Mouse (Mus musculus): ENCODE measurements around the gene Rinl. TPM values are rescaled to one million over a fixed set of nuclear protein-coding genes. Genes with fewer than 3 reads are reported as not detected.

Gene Rinl
- polyA plus RNA-seq, 1 experiment, result 0.12 TPM

GRCm38 (mm10) chr7:28780067-28780658 is 8.6 kb upstream of the Rinl start:
- H3K27me3 ChIP-seq (ENCODE audit: control insufficient read depth, insufficient read depth, insufficient read length), result no peaks in the 10 kb centered on the region
- H3K79me2 ChIP-seq (ENCODE audit: control insufficient read depth, insufficient read depth), result no peaks in the 10 kb centered on the region
- H3K4me3 ChIP-seq, result no peak overlapping the region
- no peak overlapping the region for H3K4me2 ChIP-seq (ENCODE audit: low read depth)
- TF ChIP-seq CEBPB (IDR thresholded peaks at IDR 0.05; ENCODE audit: insufficient read depth, poor library complexity, severe bottlenecking), result no peak
- no peak for TF ChIP-seq USF1 (IDR thresholded peaks at IDR 0.05; ENCODE audit: low read depth)
- no peak for TF ChIP-seq REST (IDR thresholded peaks at IDR 0.05; ENCODE audit: insufficient read depth, insufficient read length)
- TF ChIP-seq MYOD1 (IDR thresholded peaks at IDR 0.05; ENCODE audit: control insufficient read depth in 1 of 3, insufficient read length in 2 of 3, low read depth in 2 of 3), result peak in 2 of 3 experiments; percentile 43 to 83
- no peak for TF ChIP-seq E2F4 (IDR thresholded peaks at IDR 0.05; ENCODE audit: insufficient read depth)
- no peak for TF ChIP-seq POLR2A (IDR thresholded peaks at IDR 0.05; ENCODE audit: insufficient read length, low read depth)
- no peak for TF ChIP-seq SRF (IDR thresholded peaks at IDR 0.05; ENCODE audit: control insufficient read depth, insufficient read length, low read depth)
- TF ChIP-seq TCF3 (IDR thresholded peaks at IDR 0.05; ENCODE audit: insufficient read length, low read depth), result no peak
- TF ChIP-seq MAX (IDR thresholded peaks at IDR 0.05; ENCODE audit: low read depth), result no peak
- TF ChIP-seq TCF12 (IDR thresholded peaks at IDR 0.05; ENCODE audit: insufficient read depth, poor library complexity, severe bottlenecking), result no peak
- no peak for TF ChIP-seq POLR2AphosphoS2 (IDR thresholded peaks at IDR 0.05; ENCODE audit: insufficient read length, low read depth)
- TF ChIP-seq MYOG (IDR thresholded peaks at IDR 0.05; ENCODE audit: control insufficient read depth in 1 of 3, insufficient read depth in 1 of 3, insufficient read length in 2 of 3, low read depth in 2 of 3), result peak in 2 of 3 experiments; percentile 15 to 56
- no peak overlapping the region for H3ac ChIP-seq (ENCODE audit: control insufficient read depth, insufficient read length)
- H3K36me3 ChIP-seq (ENCODE audit: control insufficient read depth, insufficient read depth), result peaks cover 8% of the 10 kb centered on the region

- H3K4me3 ChIP-seq, result no peak overlapping the region
- TF ChIP-seq POLR2AphosphoS2 (IDR thresholded peaks at IDR 0.05; ENCODE audit: insufficient read length, low read depth), result no peak
- no peak for TF ChIP-seq REST (IDR thresholded peaks at IDR 0.05; ENCODE audit: insufficient read depth, insufficient read length)
- TF ChIP-seq USF1 (IDR thresholded peaks at IDR 0.05; ENCODE audit: low read depth), result no peak
- no peak for TF ChIP-seq TCF3 (IDR thresholded peaks at IDR 0.05; ENCODE audit: insufficient read length, low read depth)
- TF ChIP-seq MYOG (IDR thresholded peaks at IDR 0.05; ENCODE audit: control insufficient read depth in 1 of 3, insufficient read depth in 1 of 3, insufficient read length in 2 of 3, low read depth in 2 of 3), result no peak
- TF ChIP-seq SRF (IDR thresholded peaks at IDR 0.05; ENCODE audit: control insufficient read depth, insufficient read length, low read depth), result no peak
- no peak for TF ChIP-seq TCF12 (IDR thresholded peaks at IDR 0.05; ENCODE audit: insufficient read depth, poor library complexity, severe bottlenecking)
- TF ChIP-seq MYOD1 (IDR thresholded peaks at IDR 0.05; ENCODE audit: control insufficient read depth in 1 of 3, insufficient read length in 2 of 3, low read depth in 2 of 3), result no peak
- TF ChIP-seq E2F4 (IDR thresholded peaks at IDR 0.05; ENCODE audit: insufficient read depth), result no peak
- no peak for TF ChIP-seq POLR2A (IDR thresholded peaks at IDR 0.05; ENCODE audit: insufficient read length, low read depth)
- no peak for TF ChIP-seq MAX (IDR thresholded peaks at IDR 0.05; ENCODE audit: low read depth)
- TF ChIP-seq CEBPB (IDR thresholded peaks at IDR 0.05; ENCODE audit: insufficient read depth, poor library complexity, severe bottlenecking), result no peak
These were observed 7.9 kb upstream of the Rinl start for GRCm38 (mm10) chr7:28780857-28781256.

GRCm38 (mm10) chr7:28781261-28781663 is 7.5 kb upstream of the Rinl start:
- Histone ChIP-seq H3K4me3 (no peak overlapping the region), H3K4me2 (ENCODE audit: low read depth) (no peak overlapping the region)

More at GRCm38 (mm10) chr7:28780857-28781256, 7.9 kb upstream of the Rinl start:
- H3K36me3 ChIP-seq (ENCODE audit: control insufficient read depth, insufficient read depth), result peaks cover 8% of the 10 kb centered on the region
- no peaks in the 10 kb centered on the region for H3K79me2 ChIP-seq (ENCODE audit: control insufficient read depth, insufficient read depth)
- H3K4me2 ChIP-seq (ENCODE audit: low read depth), result no peak overlapping the region
- no peak overlapping the region for H3ac ChIP-seq (ENCODE audit: control insufficient read depth, insufficient read length)
- H3K27me3 ChIP-seq (ENCODE audit: control insufficient read depth, insufficient read depth, insufficient read length), result no peaks in the 10 kb centered on the region

GRCm38 (mm10) chr7:28785161-28785560 is 3.6 kb upstream of the Rinl start:
- TF ChIP-seq USF1 (IDR thresholded peaks at IDR 0.05; ENCODE audit: low read depth) (no peak), CEBPB (IDR thresholded peaks at IDR 0.05; ENCODE audit: insufficient read depth, poor library complexity, severe bottlenecking) (no peak), E2F4 (IDR thresholded peaks at IDR 0.05; ENCODE audit: insufficient read depth) (no peak), MYOG (IDR thresholded peaks at IDR 0.05; ENCODE audit: control insufficient read depth in 1 of 3, insufficient read depth in 1 of 3, insufficient read length in 2 of 3, low read depth in 2 of 3) (no peak), REST (IDR thresholded peaks at IDR 0.05; ENCODE audit: insufficient read depth, insufficient read length) (no peak), TCF3 (IDR thresholded peaks at IDR 0.05; ENCODE audit: insufficient read length, low read depth) (no peak), POLR2AphosphoS2 (IDR thresholded peaks at IDR 0.05; ENCODE audit: insufficient read length, low read depth) (no peak), TCF12 (IDR thresholded peaks at IDR 0.05; ENCODE audit: insufficient read depth, poor library complexity, severe bottlenecking) (no peak), MYOD1 (IDR thresholded peaks at IDR 0.05; ENCODE audit: control insufficient read depth in 1 of 3, insufficient read length in 2 of 3, low read depth in 2 of 3) (no peak), SRF (IDR thresholded peaks at IDR 0.05; ENCODE audit: control insufficient read depth, insufficient read length, low read depth) (no peak), MAX (IDR thresholded peaks at IDR 0.05; ENCODE audit: low read depth) (no peak), POLR2A (IDR thresholded peaks at IDR 0.05; ENCODE audit: insufficient read length, low read depth) (no peak)
- Histone ChIP-seq H3K79me2 (ENCODE audit: control insufficient read depth, insufficient read depth) (no peaks in the 10 kb centered on the region), H3ac (ENCODE audit: control insufficient read depth, insufficient read length) (no peak overlapping the region), H3K4me3 (no peak overlapping the region), H3K27me3 (ENCODE audit: control insufficient read depth, insufficient read depth, insufficient read length) (no peaks in the 10 kb centered on the region), H3K36me3 (ENCODE audit: control insufficient read depth, insufficient read depth) (no peaks in the 10 kb centered on the region), H3K4me2 (ENCODE audit: low read depth) (no peak overlapping the region)

More at GRCm38 (mm10) chr7:28781261-28781663, 7.5 kb upstream of the Rinl start:
- Histone ChIP-seq H3K79me2 (ENCODE audit: control insufficient read depth, insufficient read depth) (no peaks in the 10 kb centered on the region), H3K27me3 (ENCODE audit: control insufficient read depth, insufficient read depth, insufficient read length) (no peaks in the 10 kb centered on the region), H3K36me3 (ENCODE audit: control insufficient read depth, insufficient read depth) (peaks cover 8% of the 10 kb centered on the region), H3ac (ENCODE audit: control insufficient read depth, insufficient read length) (no peak overlapping the region)
- TF ChIP-seq SRF (IDR thresholded peaks at IDR 0.05; ENCODE audit: control insufficient read depth, insufficient read length, low read depth) (no peak), POLR2AphosphoS2 (IDR thresholded peaks at IDR 0.05; ENCODE audit: insufficient read length, low read depth) (no peak), E2F4 (IDR thresholded peaks at IDR 0.05; ENCODE audit: insufficient read depth) (no peak), MAX (IDR thresholded peaks at IDR 0.05; ENCODE audit: low read depth) (no peak), POLR2A (IDR thresholded peaks at IDR 0.05; ENCODE audit: insufficient read length, low read depth) (no peak), MYOG (IDR thresholded peaks at IDR 0.05; ENCODE audit: control insufficient read depth in 1 of 3, insufficient read depth in 1 of 3, insufficient read length in 2 of 3, low read depth in 2 of 3) (no peak), TCF12 (IDR thresholded peaks at IDR 0.05; ENCODE audit: insufficient read depth, poor library complexity, severe bottlenecking) (no peak), CEBPB (IDR thresholded peaks at IDR 0.05; ENCODE audit: insufficient read depth, poor library complexity, severe bottlenecking) (no peak), MYOD1 (IDR thresholded peaks at IDR 0.05; ENCODE audit: control insufficient read depth in 1 of 3, insufficient read length in 2 of 3, low read depth in 2 of 3) (no peak), USF1 (IDR thresholded peaks at IDR 0.05; ENCODE audit: low read depth) (no peak), TCF3 (IDR thresholded peaks at IDR 0.05; ENCODE audit: insufficient read length, low read depth) (no peak), REST (IDR thresholded peaks at IDR 0.05; ENCODE audit: insufficient read depth, insufficient read length) (no peak)
